Mouse (Mus musculus) spleen, adult 2 months (tissue): ENCODE measurements at regions not wholly inside any gene's neighbourhood (a gene's known extent, or its start where the extent isn't known, plus 50 kb on each side); places are given as distances from the start of the nearest gene placed in this dataset.

ENCODE experiments used
- DNase-seq, 2 experiments: peaks; one replicate each; pipeline versions ENCODE4 v3.0.0 to v3.0.0-alpha.2; 2012 to 2021; ENCODE audit warnings: low spot score in 2 of 2, low read depth in 1 of 2
- H3K27ac ChIP-seq: fragments of 200-500 bp; 2 replicates; pipeline ENCODE4 v1.5.1; 2012; ENCODE audit warnings: low read length, inconsistent platforms; ENCODE audit not compliant: insufficient read depth
- H3K27me3 ChIP-seq: fragments of 200-500 bp; 2 replicates; pipeline ENCODE4 v1.6.1; 2012; ENCODE audit warnings: mild to moderate bottlenecking, moderate library complexity, low read length, inconsistent platforms; ENCODE audit not compliant: control insufficient read depth, insufficient read depth
- H3K36me3 ChIP-seq: fragments of 200-500 bp; 2 replicates; pipeline ENCODE4 v1.6.1; 2012; ENCODE audit warnings: mild to moderate bottlenecking, low read length, inconsistent platforms; ENCODE audit not compliant: control insufficient read depth, insufficient read depth
- H3K4me1 ChIP-seq: fragments of 200-500 bp; 2 replicates; pipeline ENCODE4 v1.6.1; 2011; ENCODE audit warnings: inconsistent platforms; ENCODE audit not compliant: control insufficient read depth, insufficient read depth, insufficient read length
- H3K4me3 ChIP-seq: fragments of 200-500 bp; 2 replicates; pipeline ENCODE4 v1.5.1; 2011; ENCODE audit warnings: mild to moderate bottlenecking, inconsistent platforms; ENCODE audit not compliant: insufficient read depth, insufficient read length; ENCODE audit errors: extremely low read depth
- CTCF ChIP-seq: fragments of 200-500 bp; IDR thresholded peaks from 2 replicates; pipeline ENCODE4 v1.5.1; 2011; ENCODE audit warnings: mild to moderate bottlenecking, inconsistent platforms; ENCODE audit not compliant: insufficient read depth, insufficient read length, insufficient replicate concordance; ENCODE audit errors: extremely low read depth
- POLR2A ChIP-seq: fragments of 200-500 bp; IDR thresholded peaks from 2 replicates; pipeline ENCODE4 v1.6.1; 2011; ENCODE audit warnings: low read depth, low read length, inconsistent platforms
- WGBS: fragments of 180-500 bp; shearing (Covaris S2); methylation state at CpG from one replicate; pipeline ENCODE4 v1.1.7; 2018; 5-methylcytosine and 5-hydroxymethylcytosine counted together

- no peak for DNase-seq
- Histone ChIP-seq H3K27me3 (no peaks in the 10 kb centered on the region), H3K4me1 (no peaks in the 10 kb centered on the region), H3K36me3 (no peaks in the 10 kb centered on the region), H3K27ac (no peak overlapping the region), H3K4me3 (no peak overlapping the region)
- WGBS: 89% methylated on average over 3 of the region's 3 CpGs
- no peak for TF ChIP-seq CTCF
- no peak for TF ChIP-seq POLR2A
Measured at GRCm38 (mm10) chr9:23000200-23000599, 222.7 kb upstream of the Bmper start.

GRCm38 (mm10) chr9:23003195-23004061 is 219.4 kb upstream of the Bmper start:
- 89% methylated on average over 14 of the region's 14 CpGs for WGBS
- TF ChIP-seq POLR2A (no peak), CTCF (no peak)
- no peak overlapping the region for H3K27ac ChIP-seq
- no peaks in the 10 kb centered on the region for H3K27me3 ChIP-seq
- DNase-seq: no peak
- H3K36me3 ChIP-seq: no peaks in the 10 kb centered on the region
- H3K4me3 ChIP-seq: no peak overlapping the region
- H3K4me1 ChIP-seq: no peaks in the 10 kb centered on the region

- WGBS: 85% methylated on average over 7 of the region's 7 CpGs
- Histone ChIP-seq H3K27me3 (no peaks in the 10 kb centered on the region), H3K36me3 (no peaks in the 10 kb centered on the region), H3K27ac (no peak overlapping the region), H3K4me3 (no peak overlapping the region), H3K4me1 (no peaks in the 10 kb centered on the region)
- DNase-seq: no peak
- TF ChIP-seq POLR2A: no peak
- no peak for TF ChIP-seq CTCF
Measured at GRCm38 (mm10) chr9:23005005-23005404, 217.9 kb upstream of the Bmper start.

- Histone ChIP-seq H3K36me3 (no peaks in the 10 kb centered on the region), H3K27me3 (no peaks in the 10 kb centered on the region), H3K4me3 (no peak overlapping the region), H3K27ac (no peak overlapping the region), H3K4me1 (no peaks in the 10 kb centered on the region)
- TF ChIP-seq CTCF (no peak), POLR2A (no peak)
- no peak for DNase-seq
- 27% methylated on average over 24 of the region's 24 CpGs for WGBS
Measured at GRCm38 (mm10) chr9:23009462-23010183, 213.3 kb upstream of the Bmper start.

- TF ChIP-seq CTCF: no peak
- no peak for TF ChIP-seq POLR2A
- DNase-seq: no peak
- H3K27me3 ChIP-seq: no peaks in the 10 kb centered on the region
- WGBS: 76% methylated on average over 7 of the region's 7 CpGs
- H3K27ac ChIP-seq: no peak overlapping the region
- H3K4me3 ChIP-seq: no peak overlapping the region
- H3K4me1 ChIP-seq: no peaks in the 10 kb centered on the region
- H3K36me3 ChIP-seq: no peaks in the 10 kb centered on the region
Measured at GRCm38 (mm10) chr9:23011316-23011959, 211.4 kb upstream of the Bmper start.

- TF ChIP-seq POLR2A (no peak), CTCF (no peak)
- DNase-seq: no peak
- H3K27me3 ChIP-seq: no peaks in the 10 kb centered on the region
- H3K4me3 ChIP-seq: no peak overlapping the region
- H3K27ac ChIP-seq: no peak overlapping the region
- no peaks in the 10 kb centered on the region for H3K36me3 ChIP-seq
- 37% methylated on average over 5 of the region's 5 CpGs for WGBS
- no peaks in the 10 kb centered on the region for H3K4me1 ChIP-seq
Measured at GRCm38 (mm10) chr9:23012130-23012529, 210.7 kb upstream of the Bmper start.
